Mouse (Mus musculus) stomach, postnatal 0 days (tissue): ENCODE measurements around the gene Usp49. TPM values are rescaled to one million over a fixed set of nuclear protein-coding genes. Genes with fewer than 3 reads are reported as not detected.
A peak's percentile ranks its signal among the peaks of the same experiment; 100 is the strongest.

Experiments used
- ATAC-seq: fragments of 200-750 bp; cut with Nextera tagmentation; 2 replicates; pipeline ENCODE4 v1.8.0; 2017; ENCODE audit not compliant: low FRiP score, low TSS enrichment
- DNase-seq: peaks from one replicate; pipeline ENCODE4 v3.0.0-alpha.2; 2016; ENCODE audit warnings: low spot score
- H3K27ac ChIP-seq: fragments of 300-500 bp; sonication (generic); replicated peaks from 2 replicates; pipeline ENCODE4 v1.5.1; 2014; ENCODE audit warnings: mild to moderate bottlenecking, control low read depth
- H3K27me3 ChIP-seq: fragments of 300-500 bp; sonication (generic); 2 replicates; pipeline ENCODE4 v1.6.1; 2014; ENCODE audit warnings: low read length; ENCODE audit not compliant: control insufficient read depth, insufficient read depth
- H3K36me3 ChIP-seq: fragments of 300-500 bp; sonication (generic); 2 replicates; pipeline ENCODE4 v1.6.1; 2014; ENCODE audit warnings: low read length, mixed read lengths; ENCODE audit not compliant: control insufficient read depth, insufficient read depth
- H3K4me1 ChIP-seq: fragments of 300-500 bp; sonication (generic); replicated peaks from 2 replicates; pipeline ENCODE4 v1.6.1; 2014; ENCODE audit warnings: antibody characterized with exemption; ENCODE audit not compliant: control insufficient read depth, insufficient read depth
- H3K4me2 ChIP-seq: fragments of 300-500 bp; sonication (generic); replicated peaks from 2 replicates; pipeline ENCODE4 v1.6.1; 2014; ENCODE audit warnings: low read depth, mild to moderate bottlenecking, control low read depth, moderate library complexity
- H3K4me3 ChIP-seq: fragments of 300-500 bp; sonication (generic); 2 replicates; pipeline ENCODE4 v1.5.1; 2014; ENCODE audit warnings: low read depth, low read length, control low read depth
- H3K9ac ChIP-seq: fragments of 300-500 bp; sonication (generic); 2 replicates; pipeline ENCODE4 v1.6.1; 2014; ENCODE audit warnings: mild to moderate bottlenecking, low read length, control low read depth, mixed read lengths
- H3K9me3 ChIP-seq: fragments of 300-500 bp; sonication (generic); 2 replicates; pipeline ENCODE4 v1.6.1; 2016; ENCODE audit warnings: low read length; ENCODE audit not compliant: control insufficient read depth
- CTCF ChIP-seq: IDR thresholded peaks from 2 replicates; pipeline ENCODE4 v1.5.1; 2016; ENCODE audit warnings: antibody characterized with exemption, low read depth, mild to moderate bottlenecking, moderate library complexity
- EP300 ChIP-seq: optimal IDR thresholded peaks from 2 replicates; pipeline ENCODE3; 2016; ENCODE audit warnings: antibody characterized with exemption
- WGBS: fragments of 180-500 bp; shearing (Covaris S2); extraction: QIAGEN DNeasy Blood & Tissue Kit; methylation state at CpG from one replicate; pipeline ENCODE4 v1.1.7; 2014; 5-methylcytosine and 5-hydroxymethylcytosine counted together
- polyA plus RNA-seq: library from polyadenylated mRNA; unstranded; fragments of >200 nt; fragmentation: Nextera tagmentation; extraction: Ambion mirVana; gene quantifications from 2 replicates; pipeline ENCODE4 v1.2.1, GENCODE M21; 2015

The Usp49 gene
- 1.9 and 2.1 TPM in 2 replicates for polyA plus RNA-seq

- no peaks in the 10 kb centered on the region for H3K9me3 ChIP-seq
- TF ChIP-seq EP300: no peak
- TF ChIP-seq CTCF: no peak
- H3K4me2 ChIP-seq: peak within 1 kb of the TSS; percentile 98
- 0% methylated on average over 3 of the region's 3 CpGs for WGBS
- peak within 1 kb of the TSS; percentile 93 for H3K27ac ChIP-seq
- DNase-seq: no peak
- peak within 1 kb of the TSS; percentile 79 for H3K4me3 ChIP-seq
- ATAC-seq: no peak
- H3K4me1 ChIP-seq: peaks cover 3% of the 10 kb centered on the region; the same call in 1 of the 2 replicates
- H3K9ac ChIP-seq: peak within 1 kb of the TSS; percentile 68
- peaks cover 7% of the 10 kb centered on the region; the same call in 1 of the 2 replicates for H3K36me3 ChIP-seq
- H3K27me3 ChIP-seq: no peaks in the 10 kb centered on the region
These were observed at the start of gene Usp49 for GRCm38 (mm10) chr17:47630678-47631065. Usp49 (plus strand) TSS chr17:47630690.

- no peak for ATAC-seq
- H3K4me1 ChIP-seq: no peaks in the 10 kb centered on the region
- H3K9me3 ChIP-seq: no peaks in the 10 kb centered on the region
- 92% methylated on average over 4 of the region's 4 CpGs for WGBS
- no peak overlapping the region for H3K4me2 ChIP-seq
- DNase-seq: no peak
- TF ChIP-seq CTCF: no peak
- TF ChIP-seq EP300: no peak
- H3K36me3 ChIP-seq: no peaks in the 10 kb centered on the region
- no peak overlapping the region for H3K9ac ChIP-seq
- H3K4me3 ChIP-seq: no peak overlapping the region
- no peaks in the 10 kb centered on the region for H3K27me3 ChIP-seq
- H3K27ac ChIP-seq: no peak overlapping the region
These were observed 49.5 kb upstream of the Usp49 start for GRCm38 (mm10) chr17:47580962-47581361.

- Histone ChIP-seq H3K27me3 (no peaks in the 10 kb centered on the region), H3K4me3 (no peak overlapping the region), H3K27ac (no peak overlapping the region), H3K9ac (no peak overlapping the region), H3K4me1 (no peaks in the 10 kb centered on the region), H3K9me3 (no peaks in the 10 kb centered on the region), H3K36me3 (no peaks in the 10 kb centered on the region), H3K4me2 (no peak overlapping the region)
- no peak for TF ChIP-seq EP300
- TF ChIP-seq CTCF: no peak
- 80% methylated on average over 8 of the region's 8 CpGs for WGBS
- ATAC-seq: no peak
- no peak for DNase-seq
These were observed 42.0 kb upstream of the Usp49 start for GRCm38 (mm10) chr17:47588517-47588916.

- no peak overlapping the region for H3K4me2 ChIP-seq
- H3K27ac ChIP-seq: no peak overlapping the region
- H3K4me1 ChIP-seq: 0 out of 2 replicates have a peak, but pooled peaks cover under 1% of the 10 kb centered on the region
- no peaks in the 10 kb centered on the region for H3K27me3 ChIP-seq
- 76% methylated on average over 3 of the region's 3 CpGs for WGBS
- no peak for ATAC-seq
- H3K9ac ChIP-seq: no peak overlapping the region
- H3K36me3 ChIP-seq: no peaks in the 10 kb centered on the region
- TF ChIP-seq EP300 (no peak), CTCF (no peak)
- no peaks in the 10 kb centered on the region for H3K9me3 ChIP-seq
- H3K4me3 ChIP-seq: no peak overlapping the region
- DNase-seq: no peak
These were observed 39.4 kb upstream of the Usp49 start for GRCm38 (mm10) chr17:47591073-47591472.

GRCm38 (mm10) chr17:47593215-47593853 lies 37.2 kb upstream of the Usp49 start:
- WGBS: under 1% methylated on average over 62 of the region's 63 CpGs
- Histone ChIP-seq H3K9me3 (no peaks in the 10 kb centered on the region), H3K4me2 (peak overlapping the region; percentile 87), H3K27ac (peak overlapping the region; percentile 95), H3K9ac (peak overlapping the region; percentile 83), H3K36me3 (peaks cover 4% of the 10 kb centered on the region; the same call in 1 of the 2 replicates), H3K27me3 (no peaks in the 10 kb centered on the region), H3K4me1 (peaks cover 14% of the 10 kb centered on the region; the same call in 1 of the 2 replicates), H3K4me3 (peak overlapping the region; percentile 79)
- ATAC-seq: peak; percentile 90
- peak; percentile 95 for DNase-seq
- TF ChIP-seq EP300 (no peak), CTCF (0 out of 2 replicates have a peak, but pooled peaks have one; percentile 6)

GRCm38 (mm10) chr17:47593854-47594182 lies 36.7 kb upstream of the Usp49 start:
- peak overlapping the region; percentile 79 for H3K4me3 ChIP-seq
- no peaks in the 10 kb centered on the region for H3K9me3 ChIP-seq
- TF ChIP-seq EP300 (no peak), CTCF (no peak)
- DNase-seq (no peak), ATAC-seq (no peak)
- H3K36me3 ChIP-seq: peaks cover 4% of the 10 kb centered on the region; the same call in 1 of the 2 replicates
- peaks cover 14% of the 10 kb centered on the region; the same call in 1 of the 2 replicates for H3K4me1 ChIP-seq
- 0% methylated on average over 13 of the region's 13 CpGs for WGBS
- no peaks in the 10 kb centered on the region for H3K27me3 ChIP-seq
- H3K9ac ChIP-seq: peak overlapping the region; percentile 83
- peak overlapping the region; percentile 87 for H3K4me2 ChIP-seq
- peak overlapping the region; percentile 95 for H3K27ac ChIP-seq
